Mouse (Mus musculus) stomach, embryonic 14.5 days (tissue): ENCODE data around the gene Mtm1. TPM values are rescaled to one million over a fixed set of nuclear protein-coding genes. Genes with fewer than 3 reads are reported as not detected.

Experiments used
- ATAC-seq: fragments of 200-750 bp; cut with Nextera tagmentation; 2 replicates; pipeline ENCODE4 v1.8.0; 2017; ENCODE audit warnings: low read depth, moderate TSS enrichment; ENCODE audit not compliant: insufficient number of reproducible peaks, insufficient read depth, low FRiP score
- H3K27ac ChIP-seq: fragments of 300-500 bp; sonication (generic); 2 replicates; pipeline ENCODE4 v1.5.1; 2014; ENCODE audit warnings: mild to moderate bottlenecking, low read length, moderate library complexity, mixed read lengths
- H3K27me3 ChIP-seq: fragments of 300-500 bp; sonication (generic); 2 replicates; pipeline ENCODE4 v1.6.1; 2014; ENCODE audit warnings: low read length, control low read depth, mixed read lengths; ENCODE audit not compliant: control insufficient read depth, insufficient read depth
- H3K36me3 ChIP-seq: fragments of 300-500 bp; sonication (generic); 2 replicates; pipeline ENCODE4 v1.6.1; 2014; ENCODE audit warnings: mild to moderate bottlenecking, control low read depth, low read length, moderate library complexity, mixed read lengths; ENCODE audit not compliant: control insufficient read depth, insufficient read depth
- H3K4me1 ChIP-seq: fragments of 300-500 bp; sonication (generic); 2 replicates; pipeline ENCODE4 v1.6.1; 2014; ENCODE audit warnings: low read length, control low read depth, mixed read lengths; ENCODE audit not compliant: control insufficient read depth, insufficient read depth
- H3K4me2 ChIP-seq: fragments of 300-500 bp; sonication (generic); replicated peaks from 2 replicates; pipeline ENCODE4 v1.6.1; 2014; ENCODE audit warnings: low read depth, low read length, control low read depth
- H3K4me3 ChIP-seq: fragments of 300-500 bp; sonication (generic); 2 replicates; pipeline ENCODE4 v1.5.1; 2014; ENCODE audit warnings: low read depth, low read length, control low read depth
- H3K9ac ChIP-seq: fragments of 300-500 bp; sonication (generic); replicated peaks from 2 replicates; pipeline ENCODE4 v1.6.1; 2014; ENCODE audit warnings: low read depth, mild to moderate bottlenecking, control low read depth, low read length, moderate library complexity, mixed read lengths
- H3K9me3 ChIP-seq: fragments of 300-500 bp; sonication (generic); 2 replicates; pipeline ENCODE4 v1.6.1; 2016; ENCODE audit warnings: low read depth, low read length, control low read depth; ENCODE audit not compliant: control insufficient read depth
- WGBS: fragments of 180-500 bp; shearing (Covaris S2); extraction: QIAGEN DNeasy Blood & Tissue Kit; methylation state at CpG from one replicate; pipeline ENCODE4 v1.1.7; 2014; 5-methylcytosine and 5-hydroxymethylcytosine counted together
- polyA plus RNA-seq: library from polyadenylated mRNA; unstranded; fragments of >200 nt; fragmentation: Nextera tagmentation; extraction: Ambion mirVana; gene quantifications from 2 replicates; pipeline ENCODE4 v1.2.1, GENCODE M21; 2014

The Mtm1 gene
- 4.9 and 6.0 TPM in 2 replicates for polyA plus RNA-seq

DNA sequence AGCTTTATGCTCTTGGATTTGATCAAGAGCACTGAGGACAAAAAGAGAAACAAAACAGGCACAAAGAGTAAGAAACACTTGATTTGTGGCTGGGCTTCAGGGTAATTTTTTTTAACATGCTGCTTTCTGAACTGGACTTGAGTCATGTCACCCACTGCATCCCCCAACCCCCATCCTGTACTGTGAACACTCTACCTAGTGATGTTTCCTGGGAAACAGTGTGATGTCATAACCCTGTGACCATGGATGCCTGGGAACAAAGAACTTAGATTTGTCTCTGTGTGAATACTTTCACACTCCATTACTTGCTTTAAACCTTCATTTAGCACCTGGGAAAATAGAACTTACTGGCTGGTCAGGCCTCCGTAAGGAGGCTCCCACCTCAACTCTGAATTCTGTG is at the start of gene Mtm1:
Mtm1 (plus strand) TSS at position 301 of the 400 bp plus-strand sequence.
- no peaks in the 10 kb centered on the region for H3K36me3 ChIP-seq
- no peak within 1 kb of the TSS for H3K4me3 ChIP-seq
- H3K27me3 ChIP-seq = no peaks in the 10 kb centered on the region
- no peaks in the 10 kb centered on the region for H3K4me1 ChIP-seq
- no peak within 1 kb of the TSS for H3K9ac ChIP-seq
- 83% methylated on average over 1 of the region's 1 CpGs for WGBS
- no peak for ATAC-seq
- H3K9me3 ChIP-seq = no peaks in the 10 kb centered on the region
- no peak within 1 kb of the TSS for H3K4me2 ChIP-seq
- H3K27ac ChIP-seq = no peak within 1 kb of the TSS

DNA sequence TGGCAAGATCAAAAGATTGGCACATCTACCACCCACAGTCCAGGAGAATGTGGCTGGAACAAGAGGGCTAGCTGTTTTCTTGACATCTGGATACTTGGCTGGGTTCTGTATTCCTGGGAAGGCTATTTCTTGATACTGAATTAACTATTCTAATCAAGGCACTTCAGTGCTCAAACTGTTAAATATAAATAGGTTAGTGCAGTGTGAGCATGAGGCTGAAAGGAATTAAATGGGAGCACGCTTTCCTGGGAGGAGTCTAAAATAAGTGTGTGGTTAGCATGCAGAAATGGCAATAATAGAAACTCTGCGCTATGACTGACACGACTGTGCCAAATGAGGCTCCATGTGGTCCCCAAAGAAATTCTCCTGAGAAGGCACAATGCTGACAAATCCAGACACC is 29.0 kb upstream of the Mtm1 start:
- no peak overlapping the region for H3K4me3 ChIP-seq
- H3K36me3 ChIP-seq = no peaks in the 10 kb centered on the region
- H3K9me3 ChIP-seq = no peaks in the 10 kb centered on the region
- no peaks in the 10 kb centered on the region for H3K27me3 ChIP-seq
- H3K9ac ChIP-seq = no peak overlapping the region
- no peak overlapping the region for H3K4me2 ChIP-seq
- WGBS = 84% methylated on average over 3 of the region's 3 CpGs
- H3K4me1 ChIP-seq = no peaks in the 10 kb centered on the region
- no peak overlapping the region for H3K27ac ChIP-seq
- ATAC-seq = no peak

DNA sequence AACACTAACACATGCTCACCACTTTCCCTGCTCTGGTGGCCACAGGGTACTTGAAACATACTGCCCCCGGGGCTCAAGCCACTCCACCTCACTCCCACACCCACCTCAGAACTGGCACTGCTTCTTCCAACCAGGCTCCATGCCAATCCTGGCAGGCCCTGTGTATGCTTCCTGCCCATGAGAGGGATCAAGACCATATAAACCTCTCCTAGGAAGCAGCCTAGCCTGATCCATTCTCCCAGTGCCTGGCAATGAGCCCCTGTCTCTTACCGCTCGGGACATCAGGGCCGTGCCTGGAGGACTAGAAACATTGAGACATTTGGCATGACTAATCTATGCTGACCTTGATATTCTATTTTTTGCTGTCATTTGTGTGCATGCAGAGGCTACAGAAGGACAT is 26.9 kb upstream of the Mtm1 start:
- Histone ChIP-seq H3K27me3 (no peaks in the 10 kb centered on the region), H3K4me3 (no peak overlapping the region), H3K36me3 (no peaks in the 10 kb centered on the region), H3K4me1 (no peaks in the 10 kb centered on the region), H3K9ac (no peak overlapping the region), H3K4me2 (no peak overlapping the region), H3K9me3 (no peaks in the 10 kb centered on the region), H3K27ac (no peak overlapping the region)
- ATAC-seq = no peak
- 87% methylated on average over 4 of the region's 4 CpGs for WGBS

DNA sequence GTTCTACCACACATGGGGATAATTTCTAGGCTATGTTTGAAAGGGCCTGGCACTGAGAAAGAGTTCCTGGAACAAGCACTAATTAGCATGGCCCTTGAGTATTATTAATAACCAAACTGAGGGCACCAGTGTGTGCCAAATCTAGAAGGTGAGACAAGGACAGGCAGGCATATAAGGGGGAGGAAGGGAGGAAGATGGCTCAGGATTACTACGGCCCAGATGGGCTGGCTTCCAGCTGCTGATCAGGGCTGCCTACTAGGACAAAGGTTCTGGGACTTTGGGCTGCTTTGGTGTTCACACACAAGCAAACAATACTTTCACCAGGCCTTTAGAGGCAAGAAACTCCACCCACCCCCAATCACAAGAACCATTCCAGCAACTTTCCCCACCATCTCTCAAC is 24.2 kb upstream of the Mtm1 start:
- no peaks in the 10 kb centered on the region for H3K4me1 ChIP-seq
- 81% methylated on average over 1 of the region's 1 CpGs for WGBS
- H3K27ac ChIP-seq = no peak overlapping the region
- no peak for ATAC-seq
- no peaks in the 10 kb centered on the region for H3K9me3 ChIP-seq
- H3K4me3 ChIP-seq = no peak overlapping the region
- H3K4me2 ChIP-seq = no peak overlapping the region
- H3K9ac ChIP-seq = no peak overlapping the region
- H3K36me3 ChIP-seq = no peaks in the 10 kb centered on the region
- no peaks in the 10 kb centered on the region for H3K27me3 ChIP-seq

DNA sequence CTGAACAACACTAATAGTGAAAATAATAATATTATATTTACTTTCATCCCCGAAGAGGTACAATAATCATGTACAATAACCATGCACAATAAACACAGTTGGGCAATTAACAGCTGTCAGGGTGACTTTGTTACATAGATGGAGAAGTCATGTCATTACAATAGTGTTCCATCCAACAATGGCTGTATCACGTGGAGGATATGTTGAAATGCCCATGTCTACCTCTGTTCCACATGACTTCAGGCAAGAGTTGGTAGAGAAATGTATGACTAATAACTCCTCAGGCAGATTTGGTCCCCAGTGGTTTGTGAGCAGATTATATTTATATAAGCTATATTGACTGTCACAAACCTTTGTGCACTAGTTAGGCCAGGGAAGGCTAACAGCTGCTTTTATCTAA is 5.8 kb upstream of the Mtm1 start:
- H3K4me1 ChIP-seq = no peaks in the 10 kb centered on the region
- H3K27me3 ChIP-seq = no peaks in the 10 kb centered on the region
- no peak overlapping the region for H3K27ac ChIP-seq
- H3K9ac ChIP-seq = no peak overlapping the region
- WGBS = 78% methylated on average over 2 of the region's 2 CpGs
- ATAC-seq = no peak
- no peaks in the 10 kb centered on the region for H3K36me3 ChIP-seq
- no peak overlapping the region for H3K4me3 ChIP-seq
- H3K9me3 ChIP-seq = no peaks in the 10 kb centered on the region
- H3K4me2 ChIP-seq = no peak overlapping the region

DNA sequence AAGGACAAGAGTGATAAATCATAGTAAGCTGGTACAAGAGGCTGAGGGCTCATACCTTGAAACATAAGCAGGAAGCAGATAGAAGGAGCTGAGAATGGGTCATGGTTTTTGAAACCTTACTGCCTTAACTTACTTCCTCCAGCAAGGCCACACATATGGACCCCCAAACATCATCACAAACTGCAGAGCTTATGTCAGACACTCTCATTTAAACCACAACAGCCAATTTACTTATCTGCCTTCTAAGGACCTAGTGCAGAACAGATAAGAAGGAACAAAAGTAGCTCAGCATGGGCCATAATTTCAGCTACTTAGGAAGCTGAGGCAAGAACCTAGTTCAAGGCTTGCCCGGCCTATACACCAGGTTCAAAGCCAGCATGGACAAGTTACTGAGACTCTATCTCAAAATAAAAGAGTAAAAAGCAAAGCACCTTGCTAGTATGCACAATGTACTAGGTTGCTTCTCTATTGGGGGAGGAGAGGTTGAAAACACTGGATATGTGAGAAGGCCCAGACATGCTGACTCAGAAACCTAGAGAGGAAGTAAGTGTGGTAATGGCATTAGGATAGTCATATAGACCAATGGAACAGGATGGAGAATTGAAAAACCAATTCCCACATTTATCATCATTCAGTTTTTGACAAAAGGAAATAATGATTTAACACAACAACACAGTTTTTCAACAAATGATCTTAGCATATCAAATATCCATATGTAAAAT is 4.6 kb upstream of the Mtm1 start:
- no peak overlapping the region for H3K4me3 ChIP-seq
- no peaks in the 10 kb centered on the region for H3K36me3 ChIP-seq
- 92% methylated on average over 1 of the region's 1 CpGs for WGBS
- no peak for ATAC-seq
- H3K27ac ChIP-seq = no peak overlapping the region
- H3K9ac ChIP-seq = no peak overlapping the region
- H3K9me3 ChIP-seq = no peaks in the 10 kb centered on the region
- H3K4me1 ChIP-seq = no peaks in the 10 kb centered on the region
- no peaks in the 10 kb centered on the region for H3K27me3 ChIP-seq
- no peak overlapping the region for H3K4me2 ChIP-seq

DNA sequence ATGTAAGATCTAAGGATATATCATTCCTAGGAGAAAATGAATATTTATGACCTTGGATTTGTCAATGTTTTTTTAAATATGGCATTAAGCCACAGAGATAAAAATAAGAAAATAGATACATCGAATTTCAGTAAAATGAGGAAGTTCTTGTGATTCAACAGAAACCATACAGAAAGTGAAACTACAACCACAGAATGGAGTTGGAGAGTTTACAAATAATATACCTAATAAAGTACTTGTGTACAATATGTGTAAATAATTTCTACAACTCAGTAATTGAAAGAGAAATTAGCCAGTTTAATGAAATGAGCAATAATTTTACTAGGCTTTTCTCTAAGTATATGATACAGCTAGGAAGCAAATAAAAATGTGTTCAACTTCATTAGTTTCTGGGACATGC is 4.0 kb upstream of the Mtm1 start:
- Histone ChIP-seq H3K27ac (no peak overlapping the region), H3K9ac (no peak overlapping the region), H3K4me2 (no peak overlapping the region), H3K36me3 (no peaks in the 10 kb centered on the region), H3K4me1 (no peaks in the 10 kb centered on the region), H3K27me3 (no peaks in the 10 kb centered on the region), H3K4me3 (no peak overlapping the region), H3K9me3 (no peaks in the 10 kb centered on the region)
- WGBS = 71% methylated on average over 1 of the region's 1 CpGs
- ATAC-seq = no peak

DNA sequence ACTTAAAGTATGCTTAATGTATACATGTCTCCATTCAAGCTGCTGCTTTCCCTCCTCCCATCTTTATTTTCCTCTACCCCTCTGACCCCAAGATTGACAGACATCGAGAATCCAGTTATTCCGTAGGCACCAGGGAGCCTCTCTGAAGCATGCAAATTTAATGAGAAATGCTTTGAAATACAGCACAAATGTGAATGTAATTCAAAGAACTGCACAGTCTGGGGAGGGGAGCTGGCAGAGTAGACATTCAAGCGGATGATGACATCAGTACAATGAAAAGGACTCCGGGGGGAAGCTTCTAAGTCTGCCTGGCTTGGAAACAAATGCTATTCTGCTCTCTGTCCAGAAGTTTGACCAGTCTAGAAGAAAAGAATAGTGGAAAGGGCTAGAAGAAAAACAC is 2.3 kb downstream of the Mtm1 start:
- H3K4me2 ChIP-seq = no peak overlapping the region
- no peak for ATAC-seq
- H3K9ac ChIP-seq = no peak overlapping the region
- no peaks in the 10 kb centered on the region for H3K9me3 ChIP-seq
- no peak overlapping the region for H3K27ac ChIP-seq
- H3K36me3 ChIP-seq = no peaks in the 10 kb centered on the region
- 75% methylated on average over 4 of the region's 4 CpGs for WGBS
- no peak overlapping the region for H3K4me3 ChIP-seq
- no peaks in the 10 kb centered on the region for H3K27me3 ChIP-seq
- H3K4me1 ChIP-seq = no peaks in the 10 kb centered on the region
